Mouse (Mus musculus) neural tube, embryonic 12.5 days (tissue): Measurements from ENCODE around the gene Adcy2. TPM values are rescaled to one million over a fixed set of nuclear protein-coding genes. Genes with fewer than 3 reads are reported as not detected.

Source experiments
- ATAC-seq: fragments of 200-750 bp; cut with Nextera tagmentation; 2 replicates; pipeline ENCODE4 v1.8.0; 2017; ENCODE audit warnings: low read depth, mild to moderate bottlenecking, moderate TSS enrichment, moderate library complexity; ENCODE audit not compliant: low FRiP score
- H3K27ac ChIP-seq: fragments of 300-500 bp; sonication (generic); 2 replicates; pipeline ENCODE4 v1.5.1; 2016
- H3K27me3 ChIP-seq: fragments of 300-500 bp; sonication (generic); replicated peaks from 2 replicates; pipeline ENCODE4 v1.6.1; 2016; ENCODE audit warnings: mild to moderate bottlenecking
- H3K36me3 ChIP-seq: fragments of 300-500 bp; sonication (generic); 2 replicates; pipeline ENCODE4 v1.6.1; 2016; ENCODE audit warnings: mild to moderate bottlenecking
- H3K4me1 ChIP-seq: fragments of 300-500 bp; sonication (generic); 2 replicates; pipeline ENCODE4 v1.6.1; 2016
- H3K4me2 ChIP-seq: fragments of 300-500 bp; sonication (generic); replicated peaks from 2 replicates; pipeline ENCODE4 v1.6.1; 2016; ENCODE audit warnings: mild to moderate bottlenecking
- H3K4me3 ChIP-seq: fragments of 300-500 bp; sonication (generic); 2 replicates; pipeline ENCODE4 v1.5.1; 2016
- H3K9ac ChIP-seq: fragments of 300-500 bp; sonication (generic); 2 replicates; pipeline ENCODE4 v1.6.1; 2016; ENCODE audit warnings: mild to moderate bottlenecking
- H3K9me3 ChIP-seq: fragments of 300-500 bp; sonication (generic); 2 replicates; pipeline ENCODE4 v1.6.1; 2016; ENCODE audit warnings: mild to moderate bottlenecking
- WGBS: fragments of 180-500 bp; shearing (Covaris S2); methylation state at CpG from one replicate; pipeline ENCODE4 v1.1.7; 2016; 5-methylcytosine and 5-hydroxymethylcytosine counted together
- polyA plus RNA-seq: library from polyadenylated mRNA; unstranded; fragments of >200 nt; fragmentation: Nextera tagmentation; extraction: Ambion mirVana; gene quantifications from 2 replicates; pipeline ENCODE4 v1.2.1, GENCODE M21; 2016

The Adcy2 gene
- polyA plus RNA-seq, 1 experiment from 2014 or later: 12.9 TPM

DNA sequence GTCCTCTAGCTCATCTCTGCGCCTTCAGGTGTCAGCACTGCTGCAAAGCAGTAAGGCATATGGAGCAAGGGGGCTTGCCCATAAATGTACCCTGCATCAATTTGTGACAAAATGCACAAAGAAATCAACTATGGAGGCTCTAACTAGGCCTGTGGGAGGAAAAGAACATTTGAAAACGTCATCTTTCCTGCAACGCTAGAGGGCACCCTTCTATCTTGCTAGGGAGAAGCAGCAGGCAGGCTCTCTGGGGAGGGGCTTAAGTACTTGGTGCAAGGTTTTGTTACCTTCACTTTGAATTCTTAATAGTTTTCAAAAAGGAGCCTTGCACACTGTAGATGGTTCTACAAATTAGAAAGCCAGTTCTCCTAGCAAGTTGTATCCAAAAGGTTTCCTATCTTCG lies 2.8 kb upstream of the Adcy2 start:
- H3K9ac ChIP-seq: no peak overlapping the region
- H3K27me3 ChIP-seq: no peaks in the 10 kb centered on the region
- H3K4me3 ChIP-seq: no peak overlapping the region
- H3K27ac ChIP-seq: no peak overlapping the region
- 26% methylated on average over 4 of the region's 4 CpGs for WGBS
- peaks cover 7% of the 10 kb centered on the region; the same call in 1 of the 2 replicates for H3K4me1 ChIP-seq
- no peaks in the 10 kb centered on the region for H3K9me3 ChIP-seq
- no peak for ATAC-seq
- no peaks in the 10 kb centered on the region for H3K36me3 ChIP-seq
- no peak overlapping the region for H3K4me2 ChIP-seq

DNA sequence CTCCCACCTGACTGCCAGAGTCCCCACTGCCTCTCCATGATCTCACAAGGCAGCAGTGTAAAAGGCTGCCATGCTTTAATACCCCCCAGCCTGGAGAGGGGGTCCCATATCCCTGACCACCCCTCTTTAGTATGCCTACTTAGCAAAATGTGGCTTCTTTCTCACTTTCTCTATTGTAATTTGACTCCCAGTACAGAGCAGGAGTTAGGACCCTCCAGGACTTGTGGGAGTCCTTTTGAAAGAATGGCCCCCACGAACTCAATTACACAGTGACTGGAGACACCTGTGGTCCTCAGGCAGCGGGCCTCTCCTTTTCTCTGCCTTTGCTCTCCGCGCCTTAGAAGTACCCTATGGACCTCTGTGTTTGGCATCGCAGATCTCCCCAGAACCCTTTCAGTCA lies 485 bp upstream of the Adcy2 start:
- no peak for ATAC-seq
- H3K9me3 ChIP-seq: no peaks in the 10 kb centered on the region
- no peaks in the 10 kb centered on the region for H3K36me3 ChIP-seq
- H3K27me3 ChIP-seq: no peaks in the 10 kb centered on the region
- peak overlapping the region; percentile 79; the same call in 1 of the 2 replicates for H3K9ac ChIP-seq
- H3K27ac ChIP-seq: no peak overlapping the region
- peak overlapping the region; percentile 95 for H3K4me2 ChIP-seq
- WGBS: 40% methylated on average over 5 of the region's 5 CpGs
- H3K4me1 ChIP-seq: peaks cover 7% of the 10 kb centered on the region; the same call in 1 of the 2 replicates
- H3K4me3 ChIP-seq: peak overlapping the region; percentile 72

DNA sequence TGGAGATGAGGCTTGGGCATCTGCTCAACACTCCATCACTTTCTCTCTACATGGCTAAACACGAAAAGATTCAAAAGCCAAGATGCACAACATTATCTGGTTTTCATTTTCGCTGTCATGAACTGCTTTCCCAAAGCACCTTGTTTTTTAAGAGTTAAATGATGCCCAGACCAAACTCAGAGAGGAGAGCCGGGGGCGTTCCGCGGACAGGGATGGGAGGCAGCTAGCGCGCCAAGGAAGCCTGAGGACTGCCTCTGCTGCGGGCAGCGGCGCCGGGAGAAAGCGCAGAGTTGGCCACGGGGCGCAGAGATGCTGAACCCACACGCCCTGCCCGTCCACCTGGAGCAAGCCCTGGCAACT lies 803 bp downstream of the Adcy2 start:
- no peaks in the 10 kb centered on the region for H3K9me3 ChIP-seq
- H3K4me3 ChIP-seq: peak overlapping the region; percentile 72
- H3K27ac ChIP-seq: 0 out of 2 replicates have a peak overlapping the region, but pooled peaks have one; percentile 32
- under 1% methylated on average over 17 of the region's 17 CpGs for WGBS
- peaks cover 7% of the 10 kb centered on the region; the same call in 1 of the 2 replicates for H3K4me1 ChIP-seq
- no peaks in the 10 kb centered on the region for H3K27me3 ChIP-seq
- ATAC-seq: peak; percentile 12
- no peaks in the 10 kb centered on the region for H3K36me3 ChIP-seq
- H3K9ac ChIP-seq: peak overlapping the region; percentile 79
- H3K4me2 ChIP-seq: peak overlapping the region; percentile 95

DNA sequence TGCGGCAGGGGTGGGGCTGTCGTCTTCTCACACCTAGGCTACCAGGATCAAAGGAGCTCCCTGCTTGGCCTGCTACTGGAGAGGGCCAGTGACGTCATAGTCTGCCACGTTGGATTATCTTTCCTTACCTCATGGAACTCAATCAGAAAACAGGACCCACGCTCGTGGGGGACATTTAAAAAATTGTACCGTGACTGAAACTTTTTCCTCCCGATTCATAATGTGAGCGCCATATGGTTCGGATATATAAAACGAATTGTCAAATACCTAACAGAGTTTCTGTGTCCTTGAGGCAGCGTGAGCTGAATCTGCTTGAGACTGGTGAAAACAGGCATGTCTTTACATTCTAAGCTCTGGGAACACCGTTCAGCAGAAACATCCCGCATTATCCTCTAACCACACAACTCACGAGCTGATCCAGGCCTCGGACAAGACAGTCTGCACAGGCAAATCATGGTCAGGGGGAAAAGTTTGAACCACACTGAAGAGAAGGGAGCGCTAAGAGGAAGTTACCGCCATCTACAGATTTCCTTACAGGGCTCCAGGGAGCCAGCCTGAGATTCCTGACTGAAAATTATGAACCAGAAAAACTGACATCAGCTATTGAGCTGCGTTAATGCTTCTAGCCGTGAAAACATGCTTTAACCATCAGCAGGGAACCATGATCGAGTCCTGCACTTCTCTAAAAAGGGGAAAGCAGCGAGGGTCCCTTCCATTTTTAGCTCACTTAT lies 1.4 kb downstream of the Adcy2 start:
- ATAC-seq: no peak
- no peaks in the 10 kb centered on the region for H3K36me3 ChIP-seq
- H3K27me3 ChIP-seq: no peaks in the 10 kb centered on the region
- H3K9ac ChIP-seq: peak overlapping the region; percentile 79; the same call in 1 of the 2 replicates
- peak overlapping the region; percentile 72 for H3K4me3 ChIP-seq
- H3K27ac ChIP-seq: no peak overlapping the region
- H3K4me2 ChIP-seq: peak overlapping the region; percentile 95
- 8% methylated on average over 22 of the region's 22 CpGs for WGBS
- H3K4me1 ChIP-seq: peaks cover 7% of the 10 kb centered on the region; the same call in 1 of the 2 replicates
- no peaks in the 10 kb centered on the region for H3K9me3 ChIP-seq

DNA sequence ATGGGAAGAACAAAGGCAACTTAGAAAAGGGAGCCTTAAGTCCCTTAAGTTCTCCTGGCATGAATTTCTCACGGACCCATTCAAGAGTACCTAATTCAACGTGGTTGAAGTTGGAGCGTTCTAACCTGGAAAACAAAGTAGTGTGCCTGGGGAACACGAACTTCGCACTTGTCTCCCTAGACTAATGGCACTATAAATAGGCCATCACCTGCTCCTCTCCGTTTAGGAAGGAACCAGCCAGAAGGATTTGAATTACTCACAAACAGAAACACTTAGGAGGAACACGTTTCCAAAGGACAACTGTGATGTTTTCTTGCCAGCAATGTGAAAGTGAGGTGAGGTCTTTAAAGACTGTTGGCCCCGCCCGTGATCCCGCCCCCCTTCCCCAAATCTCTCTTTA lies 2.0 kb downstream of the Adcy2 start:
- Histone ChIP-seq H3K4me2 (peak overlapping the region; percentile 95), H3K9ac (no peak overlapping the region), H3K9me3 (no peaks in the 10 kb centered on the region), H3K4me1 (peaks cover 7% of the 10 kb centered on the region; the same call in 1 of the 2 replicates), H3K27me3 (no peaks in the 10 kb centered on the region), H3K36me3 (no peaks in the 10 kb centered on the region), H3K4me3 (no peak overlapping the region), H3K27ac (no peak overlapping the region)
- WGBS: 24% methylated on average over 10 of the region's 10 CpGs
- ATAC-seq: no peak

DNA sequence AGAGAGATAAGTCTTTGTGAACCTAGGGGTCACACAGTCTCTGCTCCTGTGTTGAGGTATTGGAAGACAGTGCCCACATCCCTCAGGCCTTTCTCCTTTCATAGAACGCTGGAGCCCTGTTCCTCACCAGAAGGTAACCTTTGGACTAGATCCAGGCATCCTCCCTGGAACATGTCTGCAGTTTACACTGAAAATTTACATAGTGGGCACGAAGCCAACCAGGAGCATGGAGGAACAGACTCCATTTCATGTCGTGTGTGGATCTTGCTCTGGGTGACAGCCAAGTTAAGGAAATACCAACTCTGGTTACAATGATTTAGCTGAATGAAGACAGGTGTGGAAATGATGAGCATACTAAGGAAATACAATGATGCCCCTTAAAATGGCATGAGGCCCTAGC lies 2.7 kb downstream of the Adcy2 start:
- Histone ChIP-seq H3K9ac (no peak overlapping the region), H3K4me2 (no peak overlapping the region), H3K27ac (no peak overlapping the region), H3K27me3 (no peaks in the 10 kb centered on the region), H3K9me3 (no peaks in the 10 kb centered on the region), H3K4me1 (peaks cover 7% of the 10 kb centered on the region; the same call in 1 of the 2 replicates), H3K4me3 (no peak overlapping the region), H3K36me3 (no peaks in the 10 kb centered on the region)
- no peak for ATAC-seq
- WGBS: 68% methylated on average over 3 of the region's 3 CpGs

DNA sequence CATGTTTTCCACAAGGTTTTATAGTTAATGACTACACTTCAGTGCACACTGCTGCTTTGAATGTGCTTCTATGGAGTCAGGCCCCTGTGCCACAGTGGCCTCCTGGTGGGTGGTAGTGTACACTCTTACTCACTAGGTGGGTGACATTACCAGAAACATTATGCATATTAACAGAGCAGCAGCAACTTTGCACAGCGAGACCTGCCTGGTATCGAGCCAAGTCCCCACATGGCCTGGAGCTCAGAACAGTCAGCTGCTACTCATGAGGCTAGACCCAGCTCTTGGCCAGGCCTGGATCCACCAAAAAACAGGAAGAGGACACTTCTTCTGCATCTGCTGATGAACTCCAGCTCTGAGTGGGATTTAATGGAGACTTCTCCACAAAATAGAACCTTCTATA lies 13.6 kb downstream of the Adcy2 start:
- Histone ChIP-seq H3K9ac (no peak overlapping the region), H3K4me1 (no peaks in the 10 kb centered on the region), H3K27ac (no peak overlapping the region), H3K4me2 (no peak overlapping the region), H3K9me3 (no peaks in the 10 kb centered on the region), H3K36me3 (no peaks in the 10 kb centered on the region), H3K27me3 (no peaks in the 10 kb centered on the region), H3K4me3 (no peak overlapping the region)
- 0 out of 2 replicates have a peak, but pooled peaks have one; percentile 21 for ATAC-seq
- 84% methylated on average over 2 of the region's 2 CpGs for WGBS

DNA sequence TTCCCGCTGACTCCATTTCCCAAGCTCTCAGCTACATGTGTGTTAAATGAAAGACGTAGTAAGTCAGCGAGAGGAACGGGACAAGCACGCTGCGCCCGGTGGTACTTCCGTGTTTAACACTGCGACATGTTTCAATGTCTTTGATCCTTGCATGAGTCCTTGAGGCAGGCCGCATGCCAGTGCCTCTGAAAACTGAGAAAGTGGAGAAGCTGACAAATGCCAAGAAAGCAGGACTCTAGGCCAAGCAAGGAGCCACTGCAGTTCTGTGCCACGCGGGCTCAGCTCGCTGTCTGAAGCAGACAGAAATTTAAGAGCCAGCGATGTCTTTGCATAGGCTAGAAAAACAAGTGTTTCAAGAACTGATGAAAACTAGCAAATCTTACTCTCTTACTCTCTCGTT lies 15.3 kb downstream of the Adcy2 start:
- Histone ChIP-seq H3K9me3 (no peaks in the 10 kb centered on the region), H3K4me2 (no peak overlapping the region), H3K9ac (no peak overlapping the region), H3K27ac (no peak overlapping the region), H3K36me3 (no peaks in the 10 kb centered on the region), H3K4me3 (no peak overlapping the region), H3K4me1 (no peaks in the 10 kb centered on the region), H3K27me3 (no peaks in the 10 kb centered on the region)
- no peak for ATAC-seq
- 81% methylated on average over 15 of the region's 15 CpGs for WGBS

DNA sequence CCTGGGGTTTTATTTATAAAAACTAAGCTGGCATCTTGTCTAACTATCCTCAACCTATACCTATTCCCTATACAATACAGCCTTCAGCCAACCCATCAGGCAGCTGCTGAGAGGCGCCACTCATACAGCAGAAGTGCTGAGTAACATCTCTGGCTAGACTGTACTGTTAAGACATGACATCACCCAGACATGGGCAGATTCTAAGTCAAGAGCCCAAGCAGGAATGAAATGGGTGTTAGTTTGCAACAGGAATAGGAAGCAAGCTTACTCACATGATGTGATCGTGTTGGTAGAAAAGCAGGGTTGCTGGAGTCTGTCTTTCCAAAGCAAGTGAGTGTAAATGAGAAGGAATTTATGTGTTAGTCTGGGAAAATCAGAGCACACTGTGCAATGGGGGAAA lies 18.3 kb downstream of the Adcy2 start:
- no peak overlapping the region for H3K27ac ChIP-seq
- no peak for ATAC-seq
- no peak overlapping the region for H3K4me2 ChIP-seq
- WGBS: 96% methylated on average over 2 of the region's 2 CpGs
- H3K36me3 ChIP-seq: no peaks in the 10 kb centered on the region
- H3K9me3 ChIP-seq: no peaks in the 10 kb centered on the region
- no peaks in the 10 kb centered on the region for H3K27me3 ChIP-seq
- H3K4me1 ChIP-seq: no peaks in the 10 kb centered on the region
- H3K4me3 ChIP-seq: no peak overlapping the region
- no peak overlapping the region for H3K9ac ChIP-seq

DNA sequence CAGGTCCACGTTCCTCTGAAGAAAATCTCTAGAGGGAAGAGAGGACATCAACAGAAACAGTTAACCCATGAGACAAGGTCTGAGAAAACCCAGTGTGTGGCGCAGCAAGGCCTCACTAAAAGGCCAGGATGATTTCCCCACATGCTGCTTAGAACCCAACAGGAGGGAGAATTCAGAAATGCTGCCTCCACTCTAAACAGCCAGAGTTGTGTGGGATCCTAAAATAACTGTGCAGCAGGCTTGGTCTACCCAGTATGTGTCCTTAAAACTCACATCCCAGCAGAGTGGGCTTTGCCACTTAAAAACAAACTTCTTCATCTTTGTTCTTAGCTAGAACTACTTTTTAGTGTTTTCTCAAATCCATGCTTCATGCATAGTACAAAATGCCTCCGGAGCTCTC lies 26.2 kb downstream of the Adcy2 start:
- no peaks in the 10 kb centered on the region for H3K4me1 ChIP-seq
- H3K9me3 ChIP-seq: no peaks in the 10 kb centered on the region
- no peak overlapping the region for H3K4me2 ChIP-seq
- H3K27ac ChIP-seq: no peak overlapping the region
- WGBS: 46% methylated on average over 3 of the region's 3 CpGs
- ATAC-seq: no peak
- no peak overlapping the region for H3K9ac ChIP-seq
- no peaks in the 10 kb centered on the region for H3K27me3 ChIP-seq
- no peak overlapping the region for H3K4me3 ChIP-seq
- H3K36me3 ChIP-seq: no peaks in the 10 kb centered on the region

DNA sequence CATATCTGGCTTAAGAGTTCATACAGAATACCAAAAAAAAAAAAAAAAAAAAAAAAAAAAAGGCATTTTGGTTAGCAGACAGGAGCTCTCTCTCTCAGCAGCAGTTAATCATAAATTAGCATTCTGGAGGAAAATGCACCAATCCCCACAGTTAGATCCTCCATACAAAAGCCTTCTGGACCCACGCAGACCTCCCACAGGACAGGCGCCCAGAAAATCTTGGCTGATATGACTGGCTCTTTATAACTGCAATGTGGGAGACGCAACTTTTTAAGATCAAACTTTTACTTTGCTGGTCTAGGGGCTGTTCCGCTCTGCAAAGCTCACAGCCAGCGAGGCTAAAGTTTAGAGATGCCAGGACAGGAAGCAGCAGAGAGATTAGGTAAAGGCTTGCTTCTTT lies 37.8 kb downstream of the Adcy2 start:
- WGBS: 91% methylated on average over 5 of the region's 5 CpGs
- Histone ChIP-seq H3K9me3 (no peaks in the 10 kb centered on the region), H3K4me3 (no peak overlapping the region), H3K36me3 (no peaks in the 10 kb centered on the region), H3K9ac (no peak overlapping the region), H3K27ac (no peak overlapping the region), H3K4me1 (no peaks in the 10 kb centered on the region), H3K27me3 (no peaks in the 10 kb centered on the region), H3K4me2 (no peak overlapping the region)
- ATAC-seq: no peak

DNA sequence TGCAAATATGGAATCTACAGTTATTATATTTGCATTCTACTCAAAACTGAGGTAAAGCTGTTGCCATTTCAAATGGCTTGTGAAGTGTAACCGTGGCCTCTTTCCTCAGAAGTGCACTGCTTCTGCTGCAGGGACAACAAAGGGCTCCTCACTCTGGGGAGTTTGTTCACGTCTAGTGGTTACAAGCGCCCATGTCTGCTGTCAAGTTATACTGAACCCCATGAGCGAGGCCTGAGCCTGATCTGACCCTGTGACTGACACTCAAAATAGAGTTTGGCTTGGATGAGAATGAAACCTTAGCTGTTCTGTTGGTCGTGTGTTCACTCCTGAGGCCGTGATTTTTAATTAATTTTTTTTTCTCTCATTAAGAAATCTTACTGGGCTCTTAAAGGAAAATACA lies 38.8 kb downstream of the Adcy2 start:
- no peak for ATAC-seq
- WGBS: 83% methylated on average over 6 of the region's 6 CpGs
- no peak overlapping the region for H3K9ac ChIP-seq

DNA sequence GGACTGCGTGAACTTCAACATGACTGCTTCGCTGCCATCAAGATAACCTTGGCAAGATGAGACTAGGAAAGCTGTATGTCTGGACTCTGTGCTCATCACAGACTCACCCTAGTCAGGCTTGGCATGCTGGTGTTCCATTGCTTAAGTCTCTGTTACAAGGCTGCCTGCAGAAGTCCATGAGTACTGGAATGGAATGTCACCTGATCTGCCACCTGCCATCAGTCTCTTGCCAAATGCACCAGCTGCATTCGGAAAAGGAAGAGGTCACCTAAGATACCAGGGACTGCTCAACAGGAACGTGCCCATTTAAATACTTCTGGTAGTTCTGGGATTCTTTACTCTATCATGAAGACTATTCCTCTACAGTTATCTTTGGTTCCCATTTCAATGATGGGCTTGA lies 39.9 kb downstream of the Adcy2 start:
- Histone ChIP-seq H3K27ac (no peak overlapping the region), H3K4me3 (no peak overlapping the region), H3K27me3 (no peaks in the 10 kb centered on the region), H3K4me1 (no peaks in the 10 kb centered on the region), H3K36me3 (no peaks in the 10 kb centered on the region), H3K9ac (no peak overlapping the region), H3K9me3 (no peaks in the 10 kb centered on the region), H3K4me2 (no peak overlapping the region)
- 91% methylated on average over 4 of the region's 4 CpGs for WGBS
- no peak for ATAC-seq

More for the DNA sequence above, 38.8 kb downstream of the Adcy2 start:
- no peaks in the 10 kb centered on the region for H3K4me1 ChIP-seq
- H3K9me3 ChIP-seq: no peaks in the 10 kb centered on the region
- no peak overlapping the region for H3K4me2 ChIP-seq
- H3K27ac ChIP-seq: no peak overlapping the region
- H3K27me3 ChIP-seq: no peaks in the 10 kb centered on the region
- no peak overlapping the region for H3K4me3 ChIP-seq
- H3K36me3 ChIP-seq: no peaks in the 10 kb centered on the region
